Mouse (Mus musculus): ENCODE data around the gene Snrnp40. TPM values are rescaled to one million over a fixed set of nuclear protein-coding genes. Genes with fewer than 3 reads are reported as not detected.

Gene Snrnp40
- polyA plus RNA-seq, 1 experiment = 78.4 TPM

GRCm38 (mm10) chr4:130319564-130319963 is 40.4 kb upstream of the Snrnp40 start:
- WGBS = 93% methylated on average over 7 of the region's 7 CpGs
- Histone ChIP-seq H3K4me1 (replicated peaks; ENCODE audit: control insufficient read depth, insufficient read depth, low read length) (no peaks in the 10 kb centered on the region; the same call in 1 of the 2 replicates), H3K4me3 (ENCODE audit: control insufficient read depth, insufficient read depth, low read length) (no peak overlapping the region), H3K27me3 (ENCODE audit: control insufficient read depth, insufficient read depth, low read length) (no peaks in the 10 kb centered on the region), H3K27ac (ENCODE audit: control insufficient read depth, insufficient read depth, low read length) (no peak overlapping the region), H3K36me3 (ENCODE audit: control insufficient read depth, insufficient read depth, low read length) (peaks cover 14% of the 10 kb centered on the region)
- TF ChIP-seq CTCF (IDR thresholded peaks at IDR 0.05; ENCODE audit: borderline replicate concordance, control insufficient read depth, extremely low read depth, insufficient read depth, low read length, poor library complexity) (no peak), POLR2A (IDR thresholded peaks at IDR 0.05; ENCODE audit: control insufficient read depth, extremely low read depth, insufficient read depth, low read length, poor library complexity) (no peak)
- no peak for DNase-seq

GRCm38 (mm10) chr4:130321640-130322039 is 38.3 kb upstream of the Snrnp40 start:
- H3K36me3 ChIP-seq (ENCODE audit: control insufficient read depth, insufficient read depth, low read length) = peaks cover 22% of the 10 kb centered on the region

GRCm38 (mm10) chr4:130322567-130322966 is 37.4 kb upstream of the Snrnp40 start:
- H3K27ac ChIP-seq (ENCODE audit: control insufficient read depth, insufficient read depth, low read length) = no peak overlapping the region
- peaks cover 22% of the 10 kb centered on the region for H3K36me3 ChIP-seq (ENCODE audit: control insufficient read depth, insufficient read depth, low read length)
- H3K27me3 ChIP-seq (ENCODE audit: control insufficient read depth, insufficient read depth, low read length) = no peaks in the 10 kb centered on the region
- no peak overlapping the region for H3K4me3 ChIP-seq (ENCODE audit: control insufficient read depth, insufficient read depth, low read length)
- DNase-seq = no peak
- no peaks in the 10 kb centered on the region for H3K4me1 ChIP-seq (replicated peaks; ENCODE audit: control insufficient read depth, insufficient read depth, low read length)
- 90% methylated on average over 7 of the region's 7 CpGs for WGBS
- TF ChIP-seq POLR2A (IDR thresholded peaks at IDR 0.05; ENCODE audit: control insufficient read depth, extremely low read depth, insufficient read depth, low read length, poor library complexity) (no peak), CTCF (IDR thresholded peaks at IDR 0.05; ENCODE audit: borderline replicate concordance, control insufficient read depth, extremely low read depth, insufficient read depth, low read length, poor library complexity) (no peak)

More at GRCm38 (mm10) chr4:130321640-130322039, 38.3 kb upstream of the Snrnp40 start:
- no peak for DNase-seq
- Histone ChIP-seq H3K4me3 (ENCODE audit: control insufficient read depth, insufficient read depth, low read length) (no peak overlapping the region), H3K4me1 (replicated peaks; ENCODE audit: control insufficient read depth, insufficient read depth, low read length) (no peaks in the 10 kb centered on the region; the same call in 1 of the 2 replicates), H3K27ac (ENCODE audit: control insufficient read depth, insufficient read depth, low read length) (no peak overlapping the region), H3K27me3 (ENCODE audit: control insufficient read depth, insufficient read depth, low read length) (no peaks in the 10 kb centered on the region)
- WGBS = 94% methylated on average over 7 of the region's 7 CpGs
- no peak for TF ChIP-seq POLR2A (IDR thresholded peaks at IDR 0.05; ENCODE audit: control insufficient read depth, extremely low read depth, insufficient read depth, low read length, poor library complexity)
- no peak for TF ChIP-seq CTCF (IDR thresholded peaks at IDR 0.05; ENCODE audit: borderline replicate concordance, control insufficient read depth, extremely low read depth, insufficient read depth, low read length, poor library complexity)

- 71% methylated on average over 1 of the region's 1 CpGs for WGBS
- no peak overlapping the region for H3K27ac ChIP-seq (ENCODE audit: control insufficient read depth, insufficient read depth, low read length)
Observed at GRCm38 (mm10) chr4:130323165-130323564, 36.8 kb upstream of the Snrnp40 start.

DNA sequence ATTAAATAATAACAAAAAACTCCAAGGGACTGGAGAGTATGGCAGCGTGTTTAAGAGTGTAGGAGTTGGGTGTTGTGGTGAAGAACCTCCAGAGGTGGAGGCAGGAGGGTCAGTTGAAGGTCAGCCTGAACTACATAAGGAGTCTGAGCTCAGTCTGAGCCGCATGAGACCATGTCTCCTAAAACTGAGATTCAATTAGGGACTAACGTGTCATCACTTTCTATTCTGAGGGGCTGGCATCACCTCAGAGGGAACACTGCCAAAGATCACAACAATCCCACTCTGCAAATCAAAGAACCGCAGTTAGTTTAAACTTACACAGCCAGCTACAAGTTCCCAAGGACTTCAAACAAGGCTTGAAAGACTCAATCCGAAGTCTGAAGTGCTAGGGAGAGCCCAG is 36.3 kb upstream of the Snrnp40 start:
- no peak overlapping the region for H3K27ac ChIP-seq (ENCODE audit: control insufficient read depth, insufficient read depth, low read length)

More at GRCm38 (mm10) chr4:130323165-130323564, 36.8 kb upstream of the Snrnp40 start:
- Histone ChIP-seq H3K4me3 (ENCODE audit: control insufficient read depth, insufficient read depth, low read length) (no peak overlapping the region), H3K27me3 (ENCODE audit: control insufficient read depth, insufficient read depth, low read length) (no peaks in the 10 kb centered on the region), H3K4me1 (replicated peaks; ENCODE audit: control insufficient read depth, insufficient read depth, low read length) (no peaks in the 10 kb centered on the region), H3K36me3 (ENCODE audit: control insufficient read depth, insufficient read depth, low read length) (peaks cover 22% of the 10 kb centered on the region)
- TF ChIP-seq POLR2A (IDR thresholded peaks at IDR 0.05; ENCODE audit: control insufficient read depth, extremely low read depth, insufficient read depth, low read length, poor library complexity) (no peak), CTCF (IDR thresholded peaks at IDR 0.05; ENCODE audit: borderline replicate concordance, control insufficient read depth, extremely low read depth, insufficient read depth, low read length, poor library complexity) (no peak)
- no peak for DNase-seq

DNA sequence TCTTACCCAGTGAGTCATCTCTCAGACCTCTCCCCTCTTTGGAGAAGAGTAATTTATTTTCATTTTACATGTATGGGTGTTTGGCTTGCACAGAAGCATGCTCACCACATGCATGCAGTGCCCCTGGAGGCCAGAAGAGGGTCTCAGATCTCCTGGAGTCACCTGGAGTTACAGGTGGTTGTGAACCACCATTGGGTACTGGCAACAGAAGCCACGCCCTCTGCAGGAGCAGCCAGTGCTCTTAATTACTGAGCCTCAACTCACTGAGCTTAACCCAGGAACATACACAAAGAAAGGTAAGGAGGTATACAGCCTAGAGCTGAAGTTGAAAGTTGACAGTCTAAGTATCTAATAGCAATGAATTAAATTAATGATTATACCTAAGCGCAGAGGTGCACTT is 34.5 kb upstream of the Snrnp40 start:
- H3K4me3 ChIP-seq (ENCODE audit: control insufficient read depth, insufficient read depth, low read length) = no peak overlapping the region
- H3K36me3 ChIP-seq (ENCODE audit: control insufficient read depth, insufficient read depth, low read length) = peaks cover 27% of the 10 kb centered on the region
- DNase-seq = no peak
- no peaks in the 10 kb centered on the region for H3K4me1 ChIP-seq (replicated peaks; ENCODE audit: control insufficient read depth, insufficient read depth, low read length)
- H3K27ac ChIP-seq (ENCODE audit: control insufficient read depth, insufficient read depth, low read length) = no peak overlapping the region
- no peaks in the 10 kb centered on the region for H3K27me3 ChIP-seq (ENCODE audit: control insufficient read depth, insufficient read depth, low read length)
- WGBS = 98% methylated on average over 2 of the region's 2 CpGs
- no peak for TF ChIP-seq CTCF (IDR thresholded peaks at IDR 0.05; ENCODE audit: borderline replicate concordance, control insufficient read depth, extremely low read depth, insufficient read depth, low read length, poor library complexity)
- TF ChIP-seq POLR2A (IDR thresholded peaks at IDR 0.05; ENCODE audit: control insufficient read depth, extremely low read depth, insufficient read depth, low read length, poor library complexity) = no peak

More for the DNA sequence above, 36.3 kb upstream of the Snrnp40 start:
- no peak for TF ChIP-seq CTCF (IDR thresholded peaks at IDR 0.05; ENCODE audit: borderline replicate concordance, control insufficient read depth, extremely low read depth, insufficient read depth, low read length, poor library complexity)
- no peak for TF ChIP-seq POLR2A (IDR thresholded peaks at IDR 0.05; ENCODE audit: control insufficient read depth, extremely low read depth, insufficient read depth, low read length, poor library complexity)
- peaks cover 22% of the 10 kb centered on the region for H3K36me3 ChIP-seq (ENCODE audit: control insufficient read depth, insufficient read depth, low read length)
- no peaks in the 10 kb centered on the region for H3K27me3 ChIP-seq (ENCODE audit: control insufficient read depth, insufficient read depth, low read length)
- no peak for DNase-seq
- H3K4me1 ChIP-seq (replicated peaks; ENCODE audit: control insufficient read depth, insufficient read depth, low read length) = no peaks in the 10 kb centered on the region
- H3K4me3 ChIP-seq (ENCODE audit: control insufficient read depth, insufficient read depth, low read length) = no peak overlapping the region
- WGBS = 95% methylated on average over 5 of the region's 5 CpGs

DNA sequence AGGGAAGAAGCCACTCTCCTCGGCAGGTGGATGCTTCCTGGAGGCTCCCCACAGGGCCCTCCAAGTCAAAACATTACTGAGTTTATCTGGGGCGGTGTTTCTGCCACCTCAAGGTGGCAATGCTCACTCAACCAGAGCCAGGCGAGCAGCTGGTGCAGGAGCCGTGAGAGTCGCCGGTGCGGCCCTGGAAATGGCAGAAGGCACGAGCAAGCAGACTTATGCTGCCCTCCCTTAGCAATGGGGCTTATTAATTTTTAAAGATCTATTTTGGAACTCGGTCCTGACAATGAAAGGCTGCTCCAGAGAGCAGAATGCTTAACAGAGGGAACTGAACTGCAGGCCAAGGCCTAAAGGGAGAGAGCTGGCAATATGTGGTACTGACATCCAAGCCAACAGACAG is 32.6 kb upstream of the Snrnp40 start:
- no peak for DNase-seq
- TF ChIP-seq CTCF (IDR thresholded peaks at IDR 0.05; ENCODE audit: borderline replicate concordance, control insufficient read depth, extremely low read depth, insufficient read depth, low read length, poor library complexity) = no peak
- TF ChIP-seq POLR2A (IDR thresholded peaks at IDR 0.05; ENCODE audit: control insufficient read depth, extremely low read depth, insufficient read depth, low read length, poor library complexity) = no peak
- H3K4me3 ChIP-seq (ENCODE audit: control insufficient read depth, insufficient read depth, low read length) = no peak overlapping the region
- 96% methylated on average over 9 of the region's 9 CpGs for WGBS
- H3K36me3 ChIP-seq (ENCODE audit: control insufficient read depth, insufficient read depth, low read length) = peaks cover 20% of the 10 kb centered on the region
- H3K27me3 ChIP-seq (ENCODE audit: control insufficient read depth, insufficient read depth, low read length) = no peaks in the 10 kb centered on the region
- H3K27ac ChIP-seq (ENCODE audit: control insufficient read depth, insufficient read depth, low read length) = no peak overlapping the region
- H3K4me1 ChIP-seq (replicated peaks; ENCODE audit: control insufficient read depth, insufficient read depth, low read length) = no peaks in the 10 kb centered on the region
